8 mouse cellular contexts compared by ENCODE assay signal in the genomic region with DNA sequence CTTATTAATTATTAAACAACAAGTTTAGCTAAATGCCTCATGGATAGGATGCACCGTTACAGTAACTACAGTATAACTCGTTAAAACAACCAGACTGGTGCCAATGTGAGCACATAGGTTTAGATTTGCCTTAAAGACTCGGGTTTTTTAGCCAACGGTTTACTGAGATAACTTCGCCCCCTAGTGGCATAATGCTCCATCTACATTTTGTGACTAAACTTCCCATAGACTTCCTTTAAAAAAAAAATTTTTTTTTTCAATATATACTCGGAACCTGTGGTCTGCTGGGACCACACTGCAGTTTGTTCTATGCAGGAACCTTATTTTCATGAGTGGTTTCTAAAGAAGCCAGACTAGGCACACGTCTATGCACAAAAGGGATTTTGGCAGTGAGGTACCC. TPM values are rescaled to one million over a fixed set of nuclear protein-coding genes. Genes with fewer than 3 reads are reported as not detected.
DNase-seq lines count a peak whose midpoint lies in the region; ATAC-seq and TF ChIP-seq lines count a peak whose summit lies in the region.
"Had no signal": no experiment of that assay in that cellular context is flagged by ENCODE, and none has a peak within 500 bp of the region (broad histone marks: within the 10 kb centered on the region; RNA-seq: fewer than 3 reads in every experiment).

No protein-coding gene starts in this region.

- peak; percentile 42 to 56 for DNase-seq in B cell, adult 2 months
- peak; percentile 23 for DNase-seq in G1E (ENCODE audit: low spot score)
- DNase-seq in embryo, embryonic 10.5 days (ENCODE audit: low spot score): peak; percentile 89
- peak; percentile 33 to 61 for DNase-seq in kidney, postnatal 36 days
- peak; percentile 70 for DNase-seq in lung, postnatal 10 days
- DNase-seq in right cerebral cortex, postnatal 25 days: peak; percentile 36

- no peak for TF ChIP-seq CTCF in G1E (IDR thresholded peaks at IDR 0.05; ENCODE audit: low read depth, low read length)

- peak overlapping the region; percentile 73 for H3K4me2 ChIP-seq in heart, embryonic 16.5 days (ENCODE audit: low read depth, low read length)

- H3K27ac ChIP-seq in heart, embryonic 16.5 days (ENCODE audit: low read length): no peak overlapping the region

- no peaks in the 10 kb centered on the region for H3K4me1 ChIP-seq in G1E (ENCODE audit: insufficient read depth, low read depth, low read length)
- no peaks in the 10 kb centered on the region for H3K4me1 ChIP-seq in heart, embryonic 16.5 days (ENCODE audit: control insufficient read depth, insufficient read depth, low read length)

- ATAC-seq in G1E (ENCODE audit: extremely low read depth, insufficient number of reproducible peaks, low FRiP score, poor library complexity, severe bottlenecking): no peak
- no peak for ATAC-seq in heart, embryonic 16.5 days (replicated peaks; ENCODE audit: extremely low read depth, insufficient read depth, low FRiP score)

- peak overlapping the region; percentile 52; the same call in 1 of the 2 replicates for H3K9ac ChIP-seq in heart, embryonic 16.5 days (ENCODE audit: low read length)

- H3K4me3 ChIP-seq in G1E (ENCODE audit: low read depth, low read length): no peak overlapping the region
- peak overlapping the region; percentile 40 for H3K4me3 ChIP-seq in heart, embryonic 16.5 days (ENCODE audit: low read length)

- WGBS in heart, embryonic 16.5 days: 5% methylated on average over 7 of the region's 7 CpGs

- no peaks in the 10 kb centered on the region for H3K9me3 ChIP-seq in G1E (replicated peaks)
- H3K9me3 ChIP-seq in heart, embryonic 16.5 days (replicated peaks; ENCODE audit: control insufficient read depth, low read length): no peaks in the 10 kb centered on the region

- H3K27me3 ChIP-seq in G1E (ENCODE audit: insufficient read depth, low read length): peaks cover 9% of the 10 kb centered on the region
- H3K27me3 ChIP-seq in heart, embryonic 16.5 days (ENCODE audit: control insufficient read depth, insufficient read depth, low read length): peaks cover 2% of the 10 kb centered on the region; the same call in 1 of the 2 replicates

- H3K36me3 ChIP-seq in G1E (replicated peaks): no peaks in the 10 kb centered on the region
- H3K36me3 ChIP-seq in heart, embryonic 16.5 days (ENCODE audit: control insufficient read depth, insufficient read depth): no peaks in the 10 kb centered on the region

RNA-seq across cellular contexts. Expression of gene Atp13a4, which starts 16.2 kb away (rescaled TPM):
- total RNA-seq in G1E (2014; fragmentation: Nextera tagmentation) (not detected in 2 replicates), G1E (2017) (0.22 TPM in 1 of 2 replicates, not detected in the other)
- not detected in 2 replicates for polyA plus RNA-seq in G1E (2012)
- 0.25 TPM in 1 of 2 replicates, not detected in the other for polyA plus RNA-seq in heart, embryonic 16.5 days (2015; fragmentation: Nextera tagmentation; extraction: Ambion mirVana)
- polyA plus RNA-seq: spleen, adult 2 months had no signal

RNA-seq across cellular contexts. Expression of gene Opa1, which starts 18.3 kb away (rescaled TPM):
- 85.2 and 92.2 TPM in 2 replicates for total RNA-seq in G1E (2014; fragmentation: Nextera tagmentation)
- 93.8 and 108 TPM in 2 replicates for total RNA-seq in G1E (2017)
- 25.5 and 27.0 TPM in 2 replicates for polyA plus RNA-seq in G1E (2012)
- polyA plus RNA-seq in heart, embryonic 16.5 days (2015; fragmentation: Nextera tagmentation; extraction: Ambion mirVana): 42.0 and 44.9 TPM in 2 replicates

Comparison
In these comparisons a context has a peak if more than half of its experiments do, and no peak if none do; other contexts are left out.
1. DNase-seq: peak in every context shown above with its lines; median percentile 89 in embryo, embryonic 10.5 days; 70 in lung, postnatal 10 days; 49 in B cell, adult 2 months; 47 in kidney, postnatal 36 days; 36 in right cerebral cortex, postnatal 25 days; 23 in G1E.